Mouse (Mus musculus) heart, embryonic 16.5 days (tissue): ENCODE results near the gene Sugt1. TPM values are rescaled to one million over a fixed set of nuclear protein-coding genes. Genes with fewer than 3 reads are reported as not detected.

Experiments used
- ATAC-seq: fragments of 200-750 bp; cut with Nextera tagmentation; replicated peaks from 2 replicates; pipeline ENCODE4 v1.8.0; 2017; ENCODE audit warnings: moderate number of reproducible peaks; ENCODE audit not compliant: insufficient read depth, low FRiP score; ENCODE audit errors: extremely low read depth
- H3K27ac ChIP-seq: fragments of 300-500 bp; sonication (generic); 2 replicates; pipeline ENCODE4 v1.5.1; 2014; ENCODE audit warnings: mild to moderate bottlenecking, low read length, control low read depth, moderate library complexity
- H3K27me3 ChIP-seq: fragments of 300-500 bp; sonication (generic); 2 replicates; pipeline ENCODE4 v1.6.1; 2014; ENCODE audit warnings: low read length, mixed read lengths; ENCODE audit not compliant: control insufficient read depth, insufficient read depth
- H3K36me3 ChIP-seq: fragments of 300-500 bp; sonication (generic); 2 replicates; pipeline ENCODE4 v1.6.1; 2014; ENCODE audit not compliant: control insufficient read depth, insufficient read depth
- H3K4me1 ChIP-seq: fragments of 300-500 bp; sonication (generic); 2 replicates; pipeline ENCODE4 v1.6.1; 2014; ENCODE audit warnings: low read length, mixed read lengths; ENCODE audit not compliant: control insufficient read depth, insufficient read depth
- H3K4me2 ChIP-seq: fragments of 300-500 bp; sonication (generic); 2 replicates; pipeline ENCODE4 v1.6.1; 2014; ENCODE audit warnings: low read depth, mild to moderate bottlenecking, control low read depth, low read length
- H3K4me3 ChIP-seq: fragments of 300-500 bp; sonication (generic); 2 replicates; pipeline ENCODE4 v1.5.1; 2014; ENCODE audit warnings: mild to moderate bottlenecking, control low read depth, low read length
- H3K9ac ChIP-seq: fragments of 300-500 bp; sonication (generic); 2 replicates; pipeline ENCODE4 v1.6.1; 2014; ENCODE audit warnings: low read length, control low read depth
- H3K9me3 ChIP-seq: fragments of 300-500 bp; sonication (generic); replicated peaks from 2 replicates; pipeline ENCODE4 v1.6.1; 2016; ENCODE audit warnings: low read length; ENCODE audit not compliant: control insufficient read depth
- WGBS: fragments of 180-500 bp; shearing (Covaris S2); extraction: QIAGEN DNeasy Blood & Tissue Kit; methylation state at CpG from one replicate; pipeline ENCODE4 v1.1.7; 2014; 5-methylcytosine and 5-hydroxymethylcytosine counted together
- polyA plus RNA-seq: library from polyadenylated mRNA; unstranded; fragments of >200 nt; fragmentation: Nextera tagmentation; extraction: Ambion mirVana; gene quantifications from 2 replicates; pipeline ENCODE4 v1.2.1, GENCODE M21; 2015

Sugt1 gene
- polyA plus RNA-seq, 1 experiment from 2014 or later, result 105 TPM

- peaks cover 13% of the 10 kb centered on the region for H3K36me3 ChIP-seq
- H3K27ac ChIP-seq, result no peak overlapping the region
- H3K27me3 ChIP-seq, result no peaks in the 10 kb centered on the region
- H3K4me2 ChIP-seq, result no peak overlapping the region
- 82% methylated on average over 5 of the region's 5 CpGs for WGBS
- no peaks in the 10 kb centered on the region for H3K9me3 ChIP-seq
- no peaks in the 10 kb centered on the region for H3K4me1 ChIP-seq
- no peak overlapping the region for H3K9ac ChIP-seq
- no peak for ATAC-seq
- H3K4me3 ChIP-seq, result no peak overlapping the region
Measured at GRCm38 (mm10) chr14:79594069-79594468, 6.6 kb downstream of the Sugt1 start.

DNA sequence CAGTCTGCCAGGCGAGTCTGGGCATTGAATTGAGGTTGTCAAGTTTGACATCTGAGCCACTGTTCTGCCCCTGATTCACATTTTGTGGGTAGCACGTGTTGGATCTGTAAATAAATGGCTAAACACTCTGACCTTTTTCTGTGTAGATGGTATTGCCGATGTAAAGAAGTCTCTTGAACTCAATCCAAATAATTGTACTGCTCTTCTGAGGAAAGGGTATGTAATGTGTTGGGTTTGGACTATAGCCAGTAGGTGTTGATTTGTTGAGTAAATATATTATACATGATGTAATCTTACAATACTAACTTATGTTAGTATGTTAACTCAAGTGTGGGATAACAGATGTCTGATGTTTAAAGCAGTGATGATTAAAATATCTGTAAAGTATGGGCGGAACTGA lies 9.1 kb downstream of the Sugt1 start:
- Histone ChIP-seq H3K9me3 (no peaks in the 10 kb centered on the region), H3K4me2 (no peak overlapping the region), H3K4me3 (no peak overlapping the region), H3K27ac (no peak overlapping the region), H3K27me3 (no peaks in the 10 kb centered on the region), H3K9ac (no peak overlapping the region), H3K36me3 (peaks cover 19% of the 10 kb centered on the region), H3K4me1 (no peaks in the 10 kb centered on the region)
- no peak for ATAC-seq
- 50% methylated on average over 4 of the region's 4 CpGs for WGBS

DNA sequence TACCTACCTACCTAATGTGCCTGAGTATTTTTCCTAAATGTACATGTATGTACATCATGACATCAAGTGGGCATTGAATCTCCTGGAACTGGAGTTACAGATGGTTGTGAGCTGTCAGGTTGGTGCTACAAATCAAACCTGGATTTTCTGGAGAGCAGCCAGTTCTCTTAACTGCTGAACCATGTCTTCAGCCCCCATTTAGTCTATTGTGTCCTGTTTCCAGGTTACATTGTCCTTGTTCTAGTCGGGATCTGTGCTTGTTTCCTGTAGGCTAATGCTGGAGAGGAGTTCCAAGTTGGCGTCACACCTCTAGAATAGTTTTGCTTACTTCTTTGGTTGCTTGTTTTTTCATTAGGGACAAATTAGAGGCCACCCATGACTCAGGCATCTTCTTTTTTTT lies 18.4 kb downstream of the Sugt1 start:
- no peak overlapping the region for H3K4me2 ChIP-seq
- ATAC-seq, result no peak
- no peaks in the 10 kb centered on the region for H3K4me1 ChIP-seq
- H3K9me3 ChIP-seq, result no peaks in the 10 kb centered on the region
- H3K27ac ChIP-seq, result no peak overlapping the region
- H3K27me3 ChIP-seq, result no peaks in the 10 kb centered on the region
- H3K36me3 ChIP-seq, result peaks cover 45% of the 10 kb centered on the region
- H3K9ac ChIP-seq, result no peak overlapping the region
- H3K4me3 ChIP-seq, result no peak overlapping the region
- WGBS, result 74% methylated on average over 2 of the region's 2 CpGs

DNA sequence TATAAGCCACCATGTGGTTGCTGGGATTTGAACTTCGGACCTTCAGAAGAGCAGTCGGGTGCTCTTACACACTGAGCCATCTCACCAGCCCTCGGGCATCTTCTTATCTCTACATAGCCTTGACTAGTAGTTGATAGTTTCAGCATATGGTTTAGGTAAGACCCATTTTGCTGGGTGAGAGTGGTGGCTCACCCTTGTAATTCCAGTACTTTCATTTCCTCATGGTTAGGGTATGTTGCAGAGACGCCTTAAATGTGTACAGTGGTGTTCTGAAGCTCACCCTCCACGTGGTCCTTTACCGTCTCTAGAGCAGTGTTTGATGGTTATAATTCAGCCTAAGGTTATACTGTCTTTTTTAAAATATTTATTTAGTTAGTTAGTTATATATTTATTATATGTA lies 18.9 kb downstream of the Sugt1 start:
- H3K27me3 ChIP-seq, result no peaks in the 10 kb centered on the region
- H3K9ac ChIP-seq, result no peak overlapping the region
- no peak overlapping the region for H3K4me3 ChIP-seq
- WGBS, result 90% methylated on average over 6 of the region's 6 CpGs
- H3K27ac ChIP-seq, result no peak overlapping the region
- no peak overlapping the region for H3K4me2 ChIP-seq
- no peak for ATAC-seq
- H3K36me3 ChIP-seq, result peaks cover 48% of the 10 kb centered on the region
- no peaks in the 10 kb centered on the region for H3K9me3 ChIP-seq
- no peaks in the 10 kb centered on the region for H3K4me1 ChIP-seq

DNA sequence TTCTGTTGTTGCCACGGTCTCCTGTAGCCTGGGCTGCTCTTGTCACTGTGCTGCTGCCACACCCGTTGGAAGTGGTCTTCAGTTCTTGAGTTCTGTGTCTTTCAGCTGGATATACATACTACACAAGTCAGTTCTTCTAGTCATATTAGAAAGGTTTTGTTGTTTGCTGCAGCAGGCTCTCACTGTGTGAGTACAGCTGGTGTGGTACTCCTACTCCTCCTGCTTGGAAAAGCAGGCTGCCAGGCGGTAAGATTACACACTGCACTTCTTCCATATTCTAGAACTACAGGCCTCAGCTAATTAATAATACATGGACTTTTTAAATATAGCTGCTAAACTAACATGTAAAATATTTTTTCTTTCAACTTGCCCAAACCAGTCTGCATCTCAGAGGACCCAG lies 19.4 kb downstream of the Sugt1 start:
- no peak for ATAC-seq
- Histone ChIP-seq H3K9me3 (no peaks in the 10 kb centered on the region), H3K36me3 (peaks cover 50% of the 10 kb centered on the region), H3K4me1 (no peaks in the 10 kb centered on the region), H3K4me3 (no peak overlapping the region), H3K9ac (no peak overlapping the region), H3K27ac (no peak overlapping the region), H3K27me3 (no peaks in the 10 kb centered on the region), H3K4me2 (no peak overlapping the region)
- WGBS, result 89% methylated on average over 3 of the region's 3 CpGs

DNA sequence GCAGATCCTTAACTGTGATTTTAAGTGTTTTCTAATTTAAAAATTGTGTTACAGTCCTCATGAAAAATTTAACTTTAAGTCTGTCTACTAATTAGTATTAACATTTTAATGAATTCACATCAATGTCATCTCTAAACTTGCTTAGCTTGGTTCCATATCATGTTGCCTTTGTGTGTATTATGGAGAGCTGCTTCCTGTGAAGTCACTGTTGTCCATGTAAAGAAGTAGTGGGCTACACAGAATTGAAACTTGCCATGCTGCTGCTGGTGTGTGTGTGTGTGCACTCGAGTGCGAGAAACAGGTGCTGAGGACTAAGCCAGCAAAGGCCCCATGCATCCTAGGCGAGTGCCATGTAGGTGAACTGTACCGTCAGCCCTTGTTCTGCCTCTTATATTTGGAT lies 19.9 kb downstream of the Sugt1 start:
- 97% methylated on average over 4 of the region's 4 CpGs for WGBS
- H3K27me3 ChIP-seq, result no peaks in the 10 kb centered on the region
- H3K4me2 ChIP-seq, result no peak overlapping the region
- H3K9ac ChIP-seq, result no peak overlapping the region
- peaks cover 52% of the 10 kb centered on the region for H3K36me3 ChIP-seq
- H3K27ac ChIP-seq, result no peak overlapping the region
- no peak overlapping the region for H3K4me3 ChIP-seq
- H3K4me1 ChIP-seq, result no peaks in the 10 kb centered on the region
- ATAC-seq, result no peak
- H3K9me3 ChIP-seq, result no peaks in the 10 kb centered on the region

DNA sequence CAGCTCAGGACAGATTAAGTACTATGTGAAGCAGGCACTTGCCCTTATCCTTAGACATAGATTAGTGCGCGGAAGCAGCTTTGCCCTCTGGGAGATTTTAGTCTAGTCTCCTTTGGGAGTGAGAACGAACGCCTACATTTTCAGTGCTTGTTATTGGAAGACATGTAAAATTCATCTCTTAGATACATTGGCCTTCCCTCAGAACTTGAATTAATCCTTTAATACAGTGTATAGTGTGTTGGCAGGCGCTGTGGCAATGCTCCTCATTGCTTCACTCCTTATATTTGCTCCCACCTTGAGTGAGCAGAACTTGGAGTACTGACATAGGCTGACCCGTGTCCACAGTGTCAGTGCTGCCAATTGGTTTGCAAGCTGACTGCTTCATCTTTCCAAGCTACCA lies 20.8 kb downstream of the Sugt1 start:
- peaks cover 52% of the 10 kb centered on the region for H3K36me3 ChIP-seq
- no peak overlapping the region for H3K27ac ChIP-seq
- no peaks in the 10 kb centered on the region for H3K9me3 ChIP-seq
- no peak overlapping the region for H3K4me2 ChIP-seq
- no peak for ATAC-seq
- H3K4me1 ChIP-seq, result no peaks in the 10 kb centered on the region
- no peaks in the 10 kb centered on the region for H3K27me3 ChIP-seq
- H3K9ac ChIP-seq, result no peak overlapping the region
- H3K4me3 ChIP-seq, result no peak overlapping the region
- WGBS, result 91% methylated on average over 6 of the region's 6 CpGs

- WGBS, result 83% methylated on average over 8 of the region's 8 CpGs
- Histone ChIP-seq H3K27me3 (no peaks in the 10 kb centered on the region), H3K9me3 (no peaks in the 10 kb centered on the region), H3K4me3 (no peak overlapping the region), H3K27ac (no peak overlapping the region), H3K9ac (no peak overlapping the region), H3K4me2 (no peak overlapping the region), H3K36me3 (peaks cover 39% of the 10 kb centered on the region), H3K4me1 (no peaks in the 10 kb centered on the region; the same call in 1 of the 2 replicates)
- no peak for ATAC-seq
Measured at GRCm38 (mm10) chr14:79617121-79617828, 29.8 kb downstream of the Sugt1 start.

DNA sequence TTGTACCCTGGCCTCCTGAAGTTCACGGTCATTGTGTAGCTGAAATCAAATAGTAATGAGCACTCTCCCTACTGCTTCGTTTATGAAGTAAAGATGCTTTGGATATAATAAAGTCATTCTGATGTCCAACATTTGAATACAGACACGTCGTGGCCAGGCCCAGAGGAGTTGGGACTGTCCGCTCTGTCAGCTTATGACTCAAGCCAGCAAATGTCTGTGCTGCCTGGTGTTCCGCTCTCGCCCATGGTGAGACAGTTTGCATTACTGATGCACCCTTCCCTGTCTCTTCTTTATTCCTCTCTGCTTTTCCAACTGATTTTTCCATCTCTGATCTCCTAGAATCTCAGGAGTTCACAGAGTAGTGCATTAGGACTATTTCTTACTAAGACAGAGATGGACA lies 32.3 kb downstream of the Sugt1 start:
- Histone ChIP-seq H3K27me3 (no peaks in the 10 kb centered on the region), H3K27ac (no peak overlapping the region), H3K4me3 (no peak overlapping the region), H3K4me1 (no peaks in the 10 kb centered on the region; the same call in 1 of the 2 replicates), H3K4me2 (no peak overlapping the region), H3K9me3 (no peaks in the 10 kb centered on the region), H3K9ac (no peak overlapping the region), H3K36me3 (peaks cover 33% of the 10 kb centered on the region)
- ATAC-seq, result no peak
- WGBS, result 91% methylated on average over 7 of the region's 7 CpGs
